Mouse (Mus musculus) G1E-ER4 (cell line): Measurements from ENCODE around the gene Uri1. TPM values are rescaled to one million over a fixed set of nuclear protein-coding genes. Genes with fewer than 3 reads are reported as not detected.

ENCODE experiments used
- GATA1 ChIP-seq: IDR thresholded peaks from one replicate; pipeline ENCODE4 v1.8.0; 2012; ENCODE audit warnings: low read length, inconsistent platforms
- polyA plus RNA-seq: library from polyadenylated mRNA; stranded (reverse); fragments of >175 nt; gene quantifications from 2 replicates; pipeline ENCODE4 v1.2.3, GENCODE M21; 2012

Gene Uri1
- polyA plus RNA-seq: 49.1 and 67.6 TPM in 2 replicates

DNA sequence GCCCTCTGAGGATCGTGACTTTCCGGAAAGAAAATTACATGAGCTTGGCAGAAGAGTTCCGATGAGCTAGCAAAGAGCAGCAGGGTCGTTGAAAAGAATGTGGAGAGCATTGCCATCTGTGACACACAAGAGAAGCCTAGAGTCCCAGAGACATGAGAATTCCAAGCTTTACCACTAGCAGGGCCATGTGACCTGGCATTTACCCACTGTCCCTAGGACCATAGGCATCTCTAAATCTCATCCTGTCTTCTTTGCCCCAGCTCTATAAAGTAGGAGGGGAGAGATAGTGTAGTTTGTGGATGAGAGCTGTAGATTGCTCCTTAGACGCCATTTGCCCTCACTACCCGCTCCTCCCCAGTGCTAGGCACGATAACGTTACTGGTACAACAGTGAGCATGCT is at the start of gene Uri1:
Gene Uri1, minus strand, starts transcription at position 101 of the 400 bp plus-strand sequence.
- no peak for TF ChIP-seq GATA1

DNA sequence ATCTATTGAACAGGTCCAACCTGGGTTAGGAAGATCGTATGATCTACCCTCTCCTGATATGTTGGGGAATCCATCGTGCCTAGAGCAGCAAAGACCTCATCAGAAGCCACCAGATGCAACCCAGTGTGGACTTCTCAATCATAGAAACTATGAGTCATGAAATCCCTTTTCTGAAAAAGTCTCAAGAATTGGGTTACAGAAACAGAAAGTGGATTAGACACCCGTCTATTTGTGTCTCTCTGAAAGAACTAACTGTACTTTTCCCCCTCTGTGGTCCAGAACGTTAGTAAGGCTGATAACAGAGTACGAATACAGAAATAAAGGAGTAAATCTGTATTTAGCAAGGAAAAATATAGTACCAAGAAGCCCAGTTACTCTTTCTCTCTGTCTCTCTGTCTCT is 47.7 kb upstream of the Uri1 start:
- no peak for TF ChIP-seq GATA1

DNA sequence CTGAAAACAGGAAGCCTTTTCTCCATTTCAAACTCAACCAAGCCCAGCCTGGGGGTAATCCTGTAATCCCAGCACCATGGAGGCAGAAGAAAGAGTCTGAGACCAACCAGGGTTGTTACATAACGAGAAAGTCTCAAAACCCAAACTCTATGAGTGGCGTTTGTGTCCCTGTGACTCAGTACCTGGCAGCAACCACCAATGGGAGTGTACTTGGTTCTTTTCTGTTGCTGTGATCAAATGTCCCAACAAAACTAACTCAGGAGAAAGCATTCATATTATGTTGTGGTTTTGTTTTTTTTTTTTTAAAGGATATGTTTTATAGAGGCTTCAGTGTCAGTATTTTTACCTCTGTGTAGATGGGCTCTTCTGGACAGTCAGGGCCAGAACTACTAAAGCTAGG is 47.3 kb upstream of the Uri1 start:
- no peak for TF ChIP-seq GATA1

DNA sequence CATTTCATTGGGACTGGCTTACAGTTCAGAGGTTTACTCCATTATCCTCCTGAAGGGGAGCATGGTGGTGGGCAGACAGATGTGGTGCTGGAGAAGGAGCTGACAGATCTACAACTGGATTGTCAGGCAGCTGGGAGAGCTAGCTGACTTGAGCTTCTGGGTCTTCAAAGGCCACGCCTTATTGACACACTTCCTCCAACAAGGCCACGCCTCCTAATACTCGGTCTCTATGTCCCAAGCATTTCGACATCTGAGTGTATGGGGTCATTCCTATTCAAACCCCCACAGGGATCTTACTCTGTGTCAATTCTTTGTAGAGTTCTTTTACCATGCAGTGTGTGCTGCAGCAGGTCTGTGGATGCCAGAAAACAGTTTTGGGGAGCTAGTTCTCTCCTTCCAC is 41.1 kb upstream of the Uri1 start:
- TF ChIP-seq GATA1: no peak

DNA sequence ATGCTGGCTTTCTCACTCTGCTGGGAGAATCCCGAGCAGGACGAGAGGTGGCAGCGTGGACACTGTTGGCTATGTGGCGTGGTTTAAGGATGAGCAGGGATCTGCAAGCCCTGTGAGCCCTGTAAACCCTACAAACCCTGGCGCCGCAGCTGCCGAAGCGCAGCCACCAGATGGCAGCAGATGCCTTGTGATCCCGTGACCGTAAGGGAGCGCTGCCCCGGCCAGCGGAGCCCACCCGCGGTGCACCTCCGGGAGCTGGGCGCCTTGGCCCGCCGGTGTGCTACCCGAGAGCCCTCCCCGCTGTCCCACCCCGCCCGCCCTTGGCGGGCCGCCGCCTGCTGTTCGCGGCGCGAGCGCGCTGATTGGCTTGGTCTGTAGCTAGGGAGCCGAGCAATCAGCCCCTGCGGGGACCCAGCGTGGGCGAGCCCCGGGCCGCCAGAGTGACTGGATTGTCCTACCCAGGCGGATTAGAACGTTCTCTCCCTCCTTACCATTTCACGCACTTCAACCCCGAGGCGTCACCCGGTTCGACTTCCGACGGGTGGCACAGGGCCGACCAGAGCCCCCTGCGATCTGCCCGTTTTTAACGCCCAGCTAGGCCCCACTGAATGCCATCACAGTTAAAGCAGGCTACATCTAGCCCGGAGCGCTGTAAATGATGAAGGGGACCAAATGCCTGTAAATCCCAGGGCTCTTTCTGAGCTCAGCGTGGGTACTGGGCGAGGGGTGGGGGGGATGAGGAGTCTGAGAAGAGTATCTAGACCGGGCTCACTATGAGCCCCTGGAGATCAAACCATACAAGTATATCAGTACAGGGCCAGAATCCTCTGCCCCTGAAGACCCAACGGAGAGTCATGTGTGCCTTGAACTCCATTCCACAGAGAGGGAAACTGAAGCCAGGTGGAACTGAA is 38.0 kb upstream of the Uri1 start:
- TF ChIP-seq GATA1: no peak

DNA sequence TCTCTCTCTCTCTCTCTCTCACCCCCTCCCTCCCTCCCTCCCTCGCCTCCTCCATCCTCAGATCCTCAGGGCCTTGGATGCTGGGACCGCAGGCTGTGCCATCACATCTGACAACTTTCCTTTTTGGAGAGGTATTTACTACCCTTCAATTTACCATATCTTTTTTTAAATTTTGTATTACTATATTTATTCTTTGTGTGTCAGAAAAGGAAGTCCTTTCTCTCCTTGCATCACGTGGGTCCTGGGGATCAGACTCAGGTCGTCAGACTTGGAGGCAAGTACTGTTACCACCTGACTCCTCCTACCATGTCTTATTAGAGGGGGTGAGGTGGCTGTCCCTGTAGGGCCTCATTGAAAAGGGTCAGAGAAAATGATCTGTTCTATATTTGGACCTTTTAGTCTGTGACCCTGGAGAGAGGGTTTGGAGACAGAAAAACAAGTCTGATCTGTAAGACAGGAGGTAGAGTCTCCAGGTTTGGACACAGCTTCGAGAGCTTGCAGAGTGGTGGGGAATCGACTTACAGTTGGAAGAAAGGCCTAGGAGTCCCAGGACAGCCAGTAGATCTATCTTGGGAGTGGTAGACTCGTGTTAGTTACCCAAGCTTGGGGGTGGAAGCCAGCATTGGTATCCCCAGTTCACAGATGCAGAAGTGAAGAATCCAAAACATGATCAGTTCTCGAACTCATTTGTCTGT is 36.4 kb upstream of the Uri1 start:
- TF ChIP-seq GATA1: no peak

DNA sequence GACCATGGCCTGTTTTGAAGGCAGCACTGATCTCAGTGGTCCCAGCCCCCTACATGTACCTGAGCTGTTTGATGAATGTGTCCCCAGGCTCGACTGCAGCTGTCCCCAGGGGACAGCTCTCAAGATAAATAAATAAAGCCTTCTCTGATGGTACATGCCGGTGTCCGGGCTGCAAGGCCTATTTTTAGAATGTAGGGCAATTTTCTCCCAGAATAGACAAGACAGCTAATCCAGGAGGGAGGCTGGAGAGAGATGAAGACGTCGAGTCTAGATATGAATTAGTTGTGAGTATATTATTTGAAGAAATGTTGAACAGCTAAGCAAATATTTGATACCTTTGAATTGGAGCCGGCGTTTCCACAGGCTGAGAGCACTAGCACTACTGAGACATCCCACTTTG is 35.7 kb upstream of the Uri1 start:
- no peak for TF ChIP-seq GATA1

DNA sequence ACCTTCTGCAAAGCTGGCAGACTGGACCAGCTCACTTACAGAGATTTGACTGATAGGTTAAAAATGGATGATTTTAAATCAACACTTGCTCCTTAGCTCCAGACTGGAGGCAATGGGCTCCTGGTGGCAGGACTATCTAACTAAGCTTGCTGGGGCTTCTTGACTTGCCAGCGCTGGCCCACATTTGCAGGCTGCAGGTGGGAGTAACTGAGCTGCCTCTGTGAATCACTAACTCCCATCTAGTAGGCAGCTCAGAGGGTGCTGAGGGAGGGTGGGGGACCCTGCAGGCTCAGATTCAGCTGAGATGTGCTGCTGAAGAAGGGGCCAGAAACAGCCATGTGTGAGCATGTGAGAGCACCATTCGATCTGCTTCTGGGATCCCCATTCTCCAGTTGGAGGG is 32.6 kb upstream of the Uri1 start:
- TF ChIP-seq GATA1: no peak

DNA sequence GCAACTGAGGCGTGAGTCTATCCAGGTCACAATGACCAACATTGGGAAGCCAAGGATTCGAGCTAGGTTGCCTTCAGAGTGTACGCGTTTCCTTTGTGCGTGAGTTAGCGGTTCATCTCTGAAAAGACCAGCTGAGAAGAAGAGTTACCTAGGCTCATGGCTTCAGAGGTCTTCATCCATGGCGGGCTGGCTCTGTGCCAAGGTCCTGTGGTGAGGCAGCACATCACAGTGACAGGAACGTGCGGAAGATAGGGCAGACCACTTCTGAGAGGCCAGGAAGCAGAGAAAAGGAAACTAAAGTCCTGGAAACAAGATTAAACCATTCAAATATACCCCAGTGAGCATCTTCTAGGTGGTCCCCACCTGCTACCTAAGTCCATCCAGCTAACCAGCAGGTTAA is 30.9 kb upstream of the Uri1 start:
- no peak for TF ChIP-seq GATA1

DNA sequence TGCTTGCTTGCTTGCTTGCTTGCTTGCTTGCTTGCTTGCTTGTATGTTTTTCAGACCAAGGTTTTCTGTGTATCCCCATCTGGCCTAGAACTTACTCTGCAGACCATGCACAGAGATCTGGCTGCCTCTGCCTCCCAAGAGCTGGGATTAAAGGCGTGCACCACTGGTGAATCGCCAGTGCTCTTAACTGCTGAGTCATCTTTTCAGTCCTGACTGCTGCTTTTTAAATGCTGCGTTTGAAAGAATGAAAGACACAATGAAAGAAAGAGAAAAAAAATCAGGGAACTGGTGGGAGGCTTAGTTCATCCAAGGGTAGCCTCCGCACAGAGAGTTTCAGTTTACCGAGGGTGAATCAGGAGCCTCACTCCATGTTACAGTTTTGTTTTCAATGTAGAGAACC is 23.9 kb upstream of the Uri1 start:
- no peak for TF ChIP-seq GATA1

DNA sequence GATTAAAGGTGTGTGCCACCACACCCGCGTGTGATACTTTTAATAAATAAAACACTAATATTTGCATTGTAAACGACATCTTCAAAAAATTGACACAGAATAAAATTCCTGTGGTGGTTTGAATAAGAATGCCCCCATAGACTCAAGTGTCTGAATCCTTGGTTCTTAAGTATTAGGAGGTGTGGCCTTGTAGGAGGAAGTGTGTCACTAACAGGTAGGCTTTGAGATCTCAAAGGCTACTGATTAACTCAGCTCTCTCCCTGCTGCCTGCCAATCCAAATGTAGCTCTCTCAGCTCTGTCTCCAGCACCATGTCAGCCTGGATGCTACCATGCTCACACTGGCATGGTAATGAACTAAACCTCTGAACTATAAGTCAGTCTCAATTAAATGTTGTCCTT is 17.9 kb upstream of the Uri1 start:
- TF ChIP-seq GATA1: no peak

DNA sequence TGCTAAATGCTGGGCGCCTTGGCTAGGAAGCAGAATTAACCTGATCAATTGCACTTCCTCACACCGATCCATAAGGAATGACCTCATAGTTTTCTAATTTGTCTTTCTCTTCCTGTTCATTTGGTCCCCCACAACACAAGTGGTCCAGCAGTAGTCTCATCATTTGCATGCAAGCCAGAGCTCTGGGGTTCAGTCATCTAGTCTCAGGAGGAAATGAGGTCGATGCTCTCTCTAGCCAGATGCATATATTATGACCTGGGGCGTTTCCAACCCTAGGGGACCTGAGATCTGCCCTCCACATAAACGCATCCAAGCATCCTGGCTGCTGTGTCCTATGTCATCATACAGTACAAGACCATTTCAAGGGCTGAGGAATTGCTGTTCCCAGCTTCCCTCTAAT is 14.2 kb upstream of the Uri1 start:
- TF ChIP-seq GATA1: no peak

DNA sequence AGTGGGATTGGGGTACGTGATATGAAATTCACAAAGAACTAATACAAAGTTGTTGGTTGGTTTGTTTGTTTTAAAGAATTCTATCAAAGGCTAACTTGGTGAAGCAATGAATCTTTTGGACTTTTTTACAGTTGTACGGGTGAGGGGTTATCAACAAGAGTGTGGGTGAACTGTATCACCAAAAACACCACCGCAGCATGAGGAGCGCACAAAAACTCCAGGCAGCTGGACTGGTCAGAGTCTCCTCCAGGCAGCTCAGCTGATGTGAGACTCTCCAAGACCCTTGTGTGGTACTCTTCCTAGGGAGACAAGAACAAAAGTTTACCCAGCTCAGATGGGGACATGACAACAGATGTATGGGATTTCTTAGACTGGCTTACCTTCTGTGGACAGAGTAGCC is 7.8 kb upstream of the Uri1 start:
- no peak for TF ChIP-seq GATA1

DNA sequence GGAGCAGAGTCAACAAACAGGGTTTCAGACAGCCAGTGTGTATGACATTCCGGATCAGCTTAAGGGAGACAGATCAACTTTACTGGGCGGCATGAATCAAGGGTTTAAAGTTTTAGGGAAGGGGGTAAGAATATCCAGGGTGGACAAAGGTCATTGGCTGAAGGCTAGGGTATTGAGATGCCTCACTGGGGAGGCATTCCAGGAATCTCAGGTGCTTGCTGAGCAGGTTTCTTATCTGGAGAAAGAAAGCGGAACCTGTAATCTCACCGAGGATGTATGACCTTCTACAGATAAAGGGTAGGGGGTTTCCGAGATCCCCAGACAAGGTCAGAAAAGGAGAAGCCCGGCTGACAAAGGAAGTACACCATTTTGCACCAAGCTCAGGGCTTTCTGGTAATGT is 7.3 kb upstream of the Uri1 start:
- TF ChIP-seq GATA1: no peak

DNA sequence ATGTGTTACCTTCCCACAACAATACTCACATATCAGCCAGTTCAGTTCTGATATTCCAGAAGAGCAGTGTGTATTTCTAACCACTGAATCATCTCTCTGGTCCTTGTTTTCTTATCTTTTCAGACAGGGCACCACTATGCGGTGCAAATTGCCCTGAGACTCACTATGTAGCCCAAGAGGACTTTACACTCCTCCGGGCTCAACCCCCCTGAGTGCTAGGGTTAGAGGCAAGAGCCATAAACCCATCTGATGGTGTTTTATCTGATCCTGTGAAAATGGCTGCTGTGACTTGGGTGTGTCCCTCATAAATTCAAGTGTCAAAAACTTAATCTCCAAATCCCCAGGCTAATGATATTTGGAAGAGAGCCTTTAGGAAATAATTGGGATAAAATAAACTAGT is 6.6 kb upstream of the Uri1 start:
- no peak for TF ChIP-seq GATA1

DNA sequence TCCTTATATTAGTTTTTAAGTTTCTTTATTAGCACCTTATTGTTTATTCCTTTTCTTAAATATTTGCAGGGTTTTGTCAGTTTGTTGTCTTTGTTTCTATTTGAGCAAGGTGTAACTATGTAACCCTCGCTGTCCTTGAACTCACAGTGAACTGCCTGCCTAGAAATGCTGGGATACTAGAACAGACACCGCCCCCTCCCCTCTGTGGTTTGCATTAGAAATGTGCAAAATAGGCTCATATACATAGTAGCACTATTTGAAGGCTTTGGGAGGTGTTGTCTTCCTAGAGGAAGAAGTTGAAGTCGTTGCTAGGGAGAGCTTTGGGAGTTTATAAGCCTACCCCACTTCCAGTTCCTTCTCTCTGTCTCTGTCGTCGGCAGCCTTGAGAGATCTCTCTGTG is 5.7 kb upstream of the Uri1 start:
- TF ChIP-seq GATA1: no peak

DNA sequence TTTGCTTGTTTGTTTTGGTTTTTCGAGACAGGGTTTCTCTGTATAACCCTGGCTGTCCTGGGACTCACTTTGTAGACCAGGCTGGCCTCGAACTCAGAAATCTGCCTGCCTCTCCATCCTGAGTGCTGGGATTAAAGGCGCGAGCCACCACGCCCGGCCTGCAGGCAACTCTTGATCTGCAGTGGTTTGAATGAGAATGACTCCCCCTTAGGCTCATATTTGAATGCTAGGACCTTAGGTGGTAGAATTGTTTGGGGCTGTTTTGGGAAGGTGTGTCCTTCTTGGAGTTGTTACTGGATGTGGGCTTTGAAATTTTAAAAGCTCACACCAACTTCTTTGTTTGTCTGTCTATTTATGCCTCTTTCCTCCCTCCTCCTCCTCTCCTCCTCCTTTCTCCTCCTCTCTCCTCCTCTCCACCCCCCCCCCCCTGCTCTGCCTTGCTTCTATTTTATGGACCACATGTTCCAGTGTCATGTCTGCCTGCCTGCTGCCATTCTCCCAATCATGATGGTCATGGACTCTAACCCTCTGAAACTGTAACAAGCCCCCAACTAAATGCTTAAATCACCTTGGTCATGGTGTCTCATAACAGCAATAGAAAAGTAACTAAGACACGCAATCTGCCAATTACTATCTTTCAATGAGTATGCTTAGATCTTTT is 4.7 kb upstream of the Uri1 start:
- no peak for TF ChIP-seq GATA1

DNA sequence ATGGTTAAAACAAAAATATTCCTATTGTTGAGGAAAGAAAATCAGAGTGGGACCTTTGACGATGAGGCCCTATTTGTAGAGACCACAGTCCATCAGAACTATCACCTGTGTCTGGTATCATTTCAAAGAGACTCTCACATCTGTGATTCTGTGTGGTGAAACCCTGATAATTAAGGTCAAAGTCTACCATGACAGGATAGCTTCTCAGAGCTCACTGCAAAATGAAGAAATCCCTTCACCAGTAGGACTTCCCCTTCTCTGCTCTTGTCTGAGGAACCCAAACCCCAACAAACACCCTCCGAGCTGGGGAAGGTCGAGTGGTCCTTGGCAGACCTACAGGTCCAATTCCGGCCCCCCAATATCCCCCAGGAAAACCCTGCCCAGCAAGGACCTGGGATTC is 1.5 kb upstream of the Uri1 start:
- no peak for TF ChIP-seq GATA1
